Mouse (Mus musculus): Measurements from ENCODE around the gene Slc13a5. TPM values are rescaled to one million over a fixed set of nuclear protein-coding genes. Genes with fewer than 3 reads are reported as not detected.
A peak's percentile ranks its signal among the peaks of the same experiment; 100 is the strongest.

Gene Slc13a5
- not detected in 2 replicates for polyA plus RNA-seq (2015; fragmentation: Nextera tagmentation; extraction: Ambion mirVana)

- Histone ChIP-seq H3K9me3 (replicated peaks; ENCODE audit: control insufficient read depth, low read length) (no peaks in the 10 kb centered on the region), H3K9ac (ENCODE audit: low read depth, low read length) (no peak within 1 kb of the TSS), H3K27me3 (ENCODE audit: control insufficient read depth, insufficient read depth, low read depth, low read length) (peaks cover 28% of the 10 kb centered on the region), H3K4me1 (ENCODE audit: control insufficient read depth, low read depth, low read length) (no peaks in the 10 kb centered on the region), H3K4me2 (ENCODE audit: low read depth, low read length) (peak within 1 kb of the TSS; percentile 55), H3K4me3 (ENCODE audit: low read depth, low read length) (peak within 1 kb of the TSS; percentile 38), H3K27ac (ENCODE audit: low read length) (no peak within 1 kb of the TSS), H3K36me3 (ENCODE audit: control insufficient read depth, insufficient read depth) (no peaks in the 10 kb centered on the region)
- WGBS (ENCODE audit: insufficient replicate concordance) = 3% methylated on average over 36 of the region's 36 CpGs
- no peak for ATAC-seq (ENCODE audit: low read depth)
Measured at GRCm38 (mm10) chr11:72266960-72267560, at the start of gene Slc13a5. TSS of gene Slc13a5 (minus strand) at chr11:72267222.

- H3K9ac ChIP-seq (ENCODE audit: low read depth, low read length) = no peak within 1 kb of the TSS
- no peaks in the 10 kb centered on the region for H3K9me3 ChIP-seq (replicated peaks; ENCODE audit: control insufficient read depth, low read length)
- H3K4me1 ChIP-seq (ENCODE audit: control insufficient read depth, low read depth, low read length) = no peaks in the 10 kb centered on the region
- no peaks in the 10 kb centered on the region for H3K36me3 ChIP-seq (ENCODE audit: control insufficient read depth, insufficient read depth)
- no peak within 1 kb of the TSS for H3K27ac ChIP-seq (ENCODE audit: low read length)
- peaks cover 14% of the 10 kb centered on the region for H3K27me3 ChIP-seq (ENCODE audit: control insufficient read depth, insufficient read depth, low read depth, low read length)
- ATAC-seq (ENCODE audit: low read depth) = no peak
- H3K4me2 ChIP-seq (ENCODE audit: low read depth, low read length) = no peak within 1 kb of the TSS
- no peak within 1 kb of the TSS for H3K4me3 ChIP-seq (ENCODE audit: low read depth, low read length)
- 16% methylated on average over 42 of the region's 42 CpGs for WGBS (ENCODE audit: insufficient replicate concordance)
Measured at GRCm38 (mm10) chr11:72314151-72314895, 47.3 kb upstream of the Slc13a5 start, which contains the start of gene Fbxo39. TSS of gene Fbxo39 (plus strand) at chr11:72314444.

- Histone ChIP-seq H3K4me3 (ENCODE audit: low read depth, low read length) (no peak overlapping the region), H3K9ac (ENCODE audit: low read depth, low read length) (no peak overlapping the region), H3K27ac (ENCODE audit: low read length) (no peak overlapping the region), H3K4me1 (ENCODE audit: control insufficient read depth, low read depth, low read length) (no peaks in the 10 kb centered on the region), H3K36me3 (ENCODE audit: control insufficient read depth, insufficient read depth) (no peaks in the 10 kb centered on the region), H3K4me2 (ENCODE audit: low read depth, low read length) (no peak overlapping the region), H3K27me3 (ENCODE audit: control insufficient read depth, insufficient read depth, low read depth, low read length) (peaks cover 14% of the 10 kb centered on the region), H3K9me3 (replicated peaks; ENCODE audit: control insufficient read depth, low read length) (no peaks in the 10 kb centered on the region)
- WGBS (ENCODE audit: insufficient replicate concordance) = 57% methylated on average over 10 of the region's 10 CpGs
- no peak for ATAC-seq (ENCODE audit: low read depth)
Measured at GRCm38 (mm10) chr11:72311355-72312001, 44.5 kb upstream of the Slc13a5 start.

- Histone ChIP-seq H3K9me3 (replicated peaks; ENCODE audit: control insufficient read depth, low read length) (no peaks in the 10 kb centered on the region), H3K4me3 (ENCODE audit: low read depth, low read length) (no peak overlapping the region), H3K4me1 (ENCODE audit: control insufficient read depth, low read depth, low read length) (no peaks in the 10 kb centered on the region), H3K9ac (ENCODE audit: low read depth, low read length) (no peak overlapping the region), H3K27me3 (ENCODE audit: control insufficient read depth, insufficient read depth, low read depth, low read length) (peaks cover 14% of the 10 kb centered on the region), H3K27ac (ENCODE audit: low read length) (no peak overlapping the region), H3K4me2 (ENCODE audit: low read depth, low read length) (no peak overlapping the region), H3K36me3 (ENCODE audit: control insufficient read depth, insufficient read depth) (no peaks in the 10 kb centered on the region)
- WGBS (ENCODE audit: insufficient replicate concordance) = 33% methylated on average over 4 of the region's 4 CpGs
- ATAC-seq (ENCODE audit: low read depth) = no peak
Measured at GRCm38 (mm10) chr11:72310491-72310890, 43.5 kb upstream of the Slc13a5 start.

- Histone ChIP-seq H3K4me2 (ENCODE audit: low read depth, low read length) (no peak overlapping the region), H3K27ac (ENCODE audit: low read length) (no peak overlapping the region), H3K9ac (ENCODE audit: low read depth, low read length) (no peak overlapping the region), H3K27me3 (ENCODE audit: control insufficient read depth, insufficient read depth, low read depth, low read length) (peaks cover 5% of the 10 kb centered on the region), H3K36me3 (ENCODE audit: control insufficient read depth, insufficient read depth) (no peaks in the 10 kb centered on the region), H3K4me3 (ENCODE audit: low read depth, low read length) (no peak overlapping the region), H3K9me3 (replicated peaks; ENCODE audit: control insufficient read depth, low read length) (no peaks in the 10 kb centered on the region), H3K4me1 (ENCODE audit: control insufficient read depth, low read depth, low read length) (no peaks in the 10 kb centered on the region)
- ATAC-seq (ENCODE audit: low read depth) = no peak
- WGBS (ENCODE audit: insufficient replicate concordance) = 21% methylated on average over 2 of the region's 2 CpGs
Measured at GRCm38 (mm10) chr11:72308982-72309381, 42.0 kb upstream of the Slc13a5 start.

- H3K4me3 ChIP-seq (ENCODE audit: low read depth, low read length) = no peak overlapping the region
- H3K4me2 ChIP-seq (ENCODE audit: low read depth, low read length) = no peak overlapping the region
- H3K9me3 ChIP-seq (replicated peaks; ENCODE audit: control insufficient read depth, low read length) = no peaks in the 10 kb centered on the region
- H3K36me3 ChIP-seq (ENCODE audit: control insufficient read depth, insufficient read depth) = no peaks in the 10 kb centered on the region
- no peaks in the 10 kb centered on the region for H3K27me3 ChIP-seq (ENCODE audit: control insufficient read depth, insufficient read depth, low read depth, low read length)
- no peak overlapping the region for H3K9ac ChIP-seq (ENCODE audit: low read depth, low read length)
- 58% methylated on average over 5 of the region's 5 CpGs for WGBS (ENCODE audit: insufficient replicate concordance)
- no peak overlapping the region for H3K27ac ChIP-seq (ENCODE audit: low read length)
- H3K4me1 ChIP-seq (ENCODE audit: control insufficient read depth, low read depth, low read length) = no peaks in the 10 kb centered on the region
- no peak for ATAC-seq (ENCODE audit: low read depth)
Measured at GRCm38 (mm10) chr11:72307461-72307860, 40.4 kb upstream of the Slc13a5 start.

GRCm38 (mm10) chr11:72302230-72302629, 35.2 kb upstream of the Slc13a5 start:
- no peaks in the 10 kb centered on the region for H3K36me3 ChIP-seq (ENCODE audit: control insufficient read depth, insufficient read depth)
- no peak for ATAC-seq (ENCODE audit: low read depth)
- H3K4me2 ChIP-seq (ENCODE audit: low read depth, low read length) = peak overlapping the region; percentile 49
- H3K9me3 ChIP-seq (replicated peaks; ENCODE audit: control insufficient read depth, low read length) = no peaks in the 10 kb centered on the region
- H3K4me3 ChIP-seq (ENCODE audit: low read depth, low read length) = peak overlapping the region; percentile 48; the same call in 1 of the 2 replicates
- no peak overlapping the region for H3K9ac ChIP-seq (ENCODE audit: low read depth, low read length)
- no peaks in the 10 kb centered on the region; the same call in 1 of the 2 replicates for H3K4me1 ChIP-seq (ENCODE audit: control insufficient read depth, low read depth, low read length)
- H3K27me3 ChIP-seq (ENCODE audit: control insufficient read depth, insufficient read depth, low read depth, low read length) = no peaks in the 10 kb centered on the region
- WGBS (ENCODE audit: insufficient replicate concordance) = 65% methylated on average over 7 of the region's 7 CpGs
- H3K27ac ChIP-seq (ENCODE audit: low read length) = no peak overlapping the region

- H3K36me3 ChIP-seq (ENCODE audit: control insufficient read depth, insufficient read depth) = no peaks in the 10 kb centered on the region
- no peaks in the 10 kb centered on the region; the same call in 1 of the 2 replicates for H3K4me1 ChIP-seq (ENCODE audit: control insufficient read depth, low read depth, low read length)
- no peaks in the 10 kb centered on the region for H3K27me3 ChIP-seq (ENCODE audit: control insufficient read depth, insufficient read depth, low read depth, low read length)
- H3K27ac ChIP-seq (ENCODE audit: low read length) = no peak within 1 kb of the TSS
- peak within 1 kb of the TSS; percentile 48 for H3K4me3 ChIP-seq (ENCODE audit: low read depth, low read length)
- ATAC-seq (ENCODE audit: low read depth) = no peak
- H3K9ac ChIP-seq (ENCODE audit: low read depth, low read length) = peak within 1 kb of the TSS; percentile 28; the same call in 1 of the 2 replicates
- WGBS (ENCODE audit: insufficient replicate concordance) = 1% methylated on average over 6 of the region's 6 CpGs
- H3K9me3 ChIP-seq (replicated peaks; ENCODE audit: control insufficient read depth, low read length) = no peaks in the 10 kb centered on the region
- peak within 1 kb of the TSS; percentile 49 for H3K4me2 ChIP-seq (ENCODE audit: low read depth, low read length)
Measured at GRCm38 (mm10) chr11:72301334-72301733, 34.3 kb upstream of the Slc13a5 start, which contains the start of gene Xaf1. TSS of gene Xaf1 (plus strand) at chr11:72301629.

All from liver, embryonic 16.5 days (tissue).